Mouse (Mus musculus) adrenal gland, postnatal 25 days (tissue): ENCODE measurements around the gene 4933427I04Rik. TPM values are rescaled to one million over a fixed set of nuclear protein-coding genes. Genes with fewer than 3 reads are reported as not detected.
A peak's percentile ranks its signal among the peaks of the same experiment; 100 is the strongest.

Experiments used
- DNase-seq: peaks from one replicate; pipeline ENCODE4 v3.0.0; 2021; ENCODE audit warnings: mixed read lengths
- long read RNA-seq: library from polyadenylated mRNA; stranded (forward); transcript quantifications from one replicate; pipeline ENCODE4 v2.0.0, GENCODE M21; 2021
- total RNA-seq: library from RNA; stranded (reverse); gene quantifications from 2 replicates; pipeline ENCODE4 v1.2.3, GENCODE M21; 2021

Gene 4933427I04Rik
- total RNA-seq = not detected in 2 replicates
- long read RNA-seq = 0 reads

GRCm38 (mm10) chr4:123859379-123859778 is at the start of gene 4933427I04Rik:
Gene 4933427I04Rik (plus strand): TSS chr4:123859679.
- DNase-seq = no peak

- DNase-seq = no peak
These were observed 48.8 kb upstream of the 4933427I04Rik start for GRCm38 (mm10) chr4:123810475-123811295.

- DNase-seq = no peak
These were observed 47.0 kb upstream of the 4933427I04Rik start for GRCm38 (mm10) chr4:123812525-123812924.

- DNase-seq = no peak
These were observed 45.4 kb upstream of the 4933427I04Rik start for GRCm38 (mm10) chr4:123814030-123814501.

GRCm38 (mm10) chr4:123819093-123819610 is 40.3 kb upstream of the 4933427I04Rik start:
- no peak for DNase-seq

GRCm38 (mm10) chr4:123842126-123842525 is 17.4 kb upstream of the 4933427I04Rik start:
- DNase-seq = no peak

GRCm38 (mm10) chr4:123856888-123857287 is 2.6 kb upstream of the 4933427I04Rik start:
- no peak for DNase-seq

- no peak for DNase-seq
These were observed 1.4 kb upstream of the 4933427I04Rik start for GRCm38 (mm10) chr4:123858090-123858489.

- DNase-seq = no peak
These were observed 324 bp downstream of the 4933427I04Rik start for GRCm38 (mm10) chr4:123859803-123860202.

- no peak for DNase-seq
These were observed 1.1 kb downstream of the 4933427I04Rik start for GRCm38 (mm10) chr4:123860621-123861020.

GRCm38 (mm10) chr4:123893726-123894125 is 34.2 kb downstream of the 4933427I04Rik start:
- no peak for DNase-seq

- no peak for DNase-seq
These were observed 34.8 kb downstream of the 4933427I04Rik start for GRCm38 (mm10) chr4:123894295-123894694.

- DNase-seq = peak; percentile 53
These were observed 39.2 kb downstream of the 4933427I04Rik start for GRCm38 (mm10) chr4:123898696-123899095.

- no peak for DNase-seq
These were observed 44.0 kb downstream of the 4933427I04Rik start for GRCm38 (mm10) chr4:123903432-123903831.

- peak; percentile 100 for DNase-seq
These were observed 45.0 kb downstream of the 4933427I04Rik start, which contains the start of gene Mycbp for GRCm38 (mm10) chr4:123904333-123905125. Gene Mycbp (plus strand): TSS chr4:123904832.

- no peak for DNase-seq
These were observed 45.7 kb downstream of the 4933427I04Rik start for GRCm38 (mm10) chr4:123905126-123905668.

- DNase-seq = no peak
These were observed 52.0 kb downstream of the 4933427I04Rik start for GRCm38 (mm10) chr4:123911503-123911902.

- no peak for DNase-seq
These were observed 53.0 kb downstream of the 4933427I04Rik start for GRCm38 (mm10) chr4:123912431-123912830.
